Mouse (Mus musculus) cerebellum, adult 11-12 months (tissue): ENCODE data around the gene Gm20905.
"Not testable (repeated sequence)": the region's sequence is repeated elsewhere in the genome, so short reads cannot be mapped to it uniquely, and the experiment has no call there.

Experiments
- DNase-seq: peaks from one replicate; pipeline ENCODE4 v3.0.0; 2022

The Gm20905 gene

DNA sequence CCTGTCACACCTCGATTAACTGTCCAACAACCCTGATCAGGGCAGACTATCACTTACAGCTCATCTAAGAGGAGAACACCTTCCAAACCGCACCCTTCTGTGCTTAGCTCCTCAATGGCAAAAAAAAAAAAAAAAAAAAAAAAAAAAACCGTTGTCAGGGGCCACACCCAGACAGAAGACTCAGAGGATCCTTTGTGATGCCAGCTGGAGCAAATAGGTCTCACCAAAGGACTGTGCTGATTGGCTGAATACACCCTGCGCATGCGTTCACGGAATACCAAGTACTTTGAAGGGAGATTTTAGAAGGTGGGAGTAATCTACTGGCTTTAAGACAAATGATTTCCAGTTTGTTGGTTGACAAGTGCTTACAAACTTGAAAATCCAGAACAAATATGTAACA is at the start of gene Gm20905:
Gene Gm20905, minus strand, starts transcription at position 101 of the 400 bp plus-strand sequence.
- DNase-seq: not testable (repeated sequence)
